ENCODE assay signal across 11 mouse cellular contexts in the genomic region with DNA sequence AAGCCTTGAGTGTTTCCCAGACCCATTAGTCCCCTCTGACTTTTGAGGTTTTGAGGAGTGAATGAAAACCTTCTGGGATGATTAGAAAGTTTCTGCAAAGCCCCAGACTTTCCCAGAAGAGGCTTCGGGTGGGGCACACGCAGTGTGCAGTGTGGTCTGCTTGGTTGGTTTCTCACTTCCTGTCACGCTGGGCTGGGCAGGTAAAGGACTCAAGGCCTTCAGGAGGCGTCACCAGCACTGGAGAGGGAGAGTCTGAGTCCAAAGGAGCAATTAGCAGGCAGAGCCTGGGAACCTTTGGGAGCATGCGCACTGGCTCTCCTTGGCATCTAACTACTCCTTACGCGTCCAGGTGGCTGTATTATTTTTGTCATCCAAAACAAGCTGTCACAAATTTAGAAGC. TPM values are rescaled to one million over a fixed set of nuclear protein-coding genes. Genes with fewer than 3 reads are reported as not detected.
DNase-seq lines count a peak whose midpoint lies in the region.
"Had no signal": no experiment of that assay in that cellular context is flagged by ENCODE, and none has a peak within 500 bp of the region (broad histone marks: within the 10 kb centered on the region; RNA-seq: fewer than 3 reads in every experiment).

No protein-coding gene starts in this region.

- peak; percentile 34 for DNase-seq in CD4-positive, CD25-positive, alpha-beta regulatory T cell, adult 2 months (ENCODE audit: low read depth, low spot score)
- peak; percentile 69 for DNase-seq in cerebellum, adult 8-10 months
- peak; percentile 76 for DNase-seq in kidney, adult 11 months
- peak; percentile 60 to 75 for DNase-seq in kidney, postnatal 4 days
- no peak for DNase-seq in lung, adult 18-20 months
- DNase-seq in yolk sac, embryonic 10.5 days (ENCODE audit: low spot score): no peak
- no peak for DNase-seq in adrenal gland, postnatal 36 days
- DNase-seq in adrenal gland, postnatal 4 days (ENCODE audit: low spot score in 2 of 2): no peak
- DNase-seq: gastrocnemius, postnatal 10 days; liver, postnatal 0 days; right cerebral cortex, postnatal 25 days had no signal

RNA-seq across cellular contexts. Expression of a gene that starts 50.2 kb away (rescaled TPM):
- total RNA-seq in adrenal gland, postnatal 36 days (2021): under 1 TPM; 0.79 to 0.82 TPM
- 1 to 10 TPM; 2.5 to 2.8 TPM for total RNA-seq in adrenal gland, postnatal 4 days (2021)

Comparison
In these comparisons a context has a peak if more than half of its experiments do, and no peak if none do; other contexts are left out.
1. DNase-seq: peak in CD4-positive, CD25-positive, alpha-beta regulatory T cell, adult 2 months (single experiment), cerebellum, adult 8-10 months (single experiment), kidney, adult 11 months (single experiment) and kidney, postnatal 4 days (2 of 2); none in lung, adult 18-20 months (0 of 2), yolk sac, embryonic 10.5 days (single experiment), adrenal gland, postnatal 36 days (0 of 2) and adrenal gland, postnatal 4 days (0 of 2).